Mouse (Mus musculus): ENCODE measurements around the gene 1810037I17Rik.
"Not testable (repeated sequence)": the region's sequence is repeated elsewhere in the genome, so short reads cannot be mapped to it uniquely, and the experiment has no call there.

1810037I17Rik gene

GRCm38 (mm10) chr3:122937176-122937575, 13.2 kb downstream of the 1810037I17Rik start:
- not testable (repeated sequence) for DNase-seq

GRCm38 (mm10) chr3:122939215-122939614, 15.2 kb downstream of the 1810037I17Rik start:
- DNase-seq = no peak

GRCm38 (mm10) chr3:122943387-122943890, 19.4 kb downstream of the 1810037I17Rik start:
- no peak for DNase-seq

GRCm38 (mm10) chr3:122950129-122950528, 26.1 kb downstream of the 1810037I17Rik start:
- DNase-seq = no peak

- DNase-seq = no peak
Observed at GRCm38 (mm10) chr3:122964301-122964700, 40.3 kb downstream of the 1810037I17Rik start.

DNA sequence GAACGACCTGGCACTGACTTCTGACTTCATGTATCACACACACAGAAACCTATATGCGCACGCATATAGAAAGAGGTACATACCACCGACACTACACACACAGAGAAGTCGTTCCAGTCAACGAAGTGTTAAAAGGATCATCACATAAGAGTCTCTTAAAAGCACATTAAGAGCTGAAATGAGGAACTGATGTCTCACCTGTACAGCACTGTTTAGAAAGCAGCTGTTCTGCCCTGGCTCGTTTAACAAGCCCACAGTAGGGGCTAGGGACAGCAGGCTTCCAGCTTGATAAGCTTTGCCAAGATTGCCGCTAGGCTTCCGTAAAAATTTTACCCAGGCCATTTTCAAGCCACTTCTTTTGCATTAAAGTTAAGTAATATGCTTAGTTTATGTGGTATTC, 44.4 kb downstream of the 1810037I17Rik start:
- DNase-seq = no peak

GRCm38 (mm10) chr3:122972126-122972822, 48.3 kb downstream of the 1810037I17Rik start:
- DNase-seq = no peak

DNA sequence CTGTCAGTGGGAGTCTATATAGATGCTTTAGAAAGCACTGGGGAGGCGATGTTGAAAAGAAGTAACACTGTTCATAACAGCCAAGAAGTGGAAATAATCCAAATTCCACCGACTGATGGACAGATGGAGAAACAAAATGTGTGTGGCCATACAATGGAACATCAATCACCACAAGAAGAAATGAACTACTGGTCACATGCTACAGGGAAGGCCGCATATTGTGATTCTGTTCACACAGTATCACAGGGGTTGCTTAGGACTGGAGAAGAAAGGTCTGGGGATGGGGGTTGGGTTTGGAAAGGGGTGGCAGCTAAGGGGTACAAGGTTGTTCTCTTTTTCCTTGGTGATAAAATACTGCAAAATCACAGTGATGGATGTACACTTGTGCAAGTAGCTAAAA, 50.8 kb downstream of the 1810037I17Rik start:
- DNase-seq = no peak

DNA sequence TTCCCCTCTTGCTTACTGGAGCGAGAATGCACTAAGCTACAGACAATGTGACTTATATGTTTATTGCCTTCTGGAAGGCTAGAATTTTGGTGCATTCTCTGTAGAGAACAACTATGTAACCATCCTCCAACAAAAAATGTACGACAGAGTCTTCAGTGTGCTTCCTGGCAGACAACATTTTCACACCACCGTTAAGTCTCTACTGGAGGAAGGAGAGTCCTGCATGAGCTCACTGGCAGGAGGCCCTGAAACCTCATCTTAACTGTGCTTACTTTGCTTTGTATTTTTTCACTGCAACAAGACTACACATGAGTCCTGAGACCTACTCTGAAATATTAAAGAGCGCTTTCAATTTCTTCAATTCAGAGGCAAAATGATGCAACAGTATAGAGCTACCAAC, 51.4 kb downstream of the 1810037I17Rik start:
- DNase-seq = no peak
